Mouse (Mus musculus) midbrain, embryonic 15.5 days (tissue): ENCODE measurements around the gene Gab1. TPM values are rescaled to one million over a fixed set of nuclear protein-coding genes. Genes with fewer than 3 reads are reported as not detected.

Experiments
- ATAC-seq: fragments of 200-750 bp; cut with Nextera tagmentation; replicated peaks from 2 replicates; pipeline ENCODE4 v1.8.0; 2017; ENCODE audit warnings: moderate TSS enrichment
- H3K27ac ChIP-seq: fragments of 300-500 bp; sonication (generic); 2 replicates; pipeline ENCODE4 v1.5.1; 2015; ENCODE audit warnings: mild to moderate bottlenecking, inconsistent platforms
- H3K27me3 ChIP-seq: fragments of 300-500 bp; sonication (generic); replicated peaks from 2 replicates; pipeline ENCODE4 v1.6.1; 2015; ENCODE audit warnings: inconsistent platforms
- H3K36me3 ChIP-seq: fragments of 300-500 bp; sonication (generic); replicated peaks from 2 replicates; pipeline ENCODE4 v1.6.1; 2015; ENCODE audit warnings: inconsistent platforms
- H3K4me1 ChIP-seq: fragments of 300-500 bp; sonication (generic); 2 replicates; pipeline ENCODE4 v1.6.1; 2015; ENCODE audit warnings: inconsistent platforms
- H3K4me2 ChIP-seq: fragments of 300-500 bp; sonication (generic); 2 replicates; pipeline ENCODE4 v1.6.1; 2015; ENCODE audit warnings: inconsistent platforms, mild to moderate bottlenecking, moderate library complexity
- H3K4me3 ChIP-seq: fragments of 300-500 bp; sonication (generic); 2 replicates; pipeline ENCODE4 v1.5.1; 2015; ENCODE audit warnings: mild to moderate bottlenecking, inconsistent platforms
- H3K9ac ChIP-seq: fragments of 300-500 bp; sonication (generic); 2 replicates; pipeline ENCODE4 v1.6.1; 2015; ENCODE audit warnings: mild to moderate bottlenecking, inconsistent platforms
- H3K9me3 ChIP-seq: fragments of 300-500 bp; sonication (generic); 2 replicates; pipeline ENCODE4 v1.6.1; 2016; ENCODE audit warnings: inconsistent platforms
- WGBS: fragments of 180-500 bp; shearing (Covaris S2); methylation state at CpG from one replicate; pipeline ENCODE4 v1.1.7; 2015; ENCODE audit warnings: mixed read lengths; 5-methylcytosine and 5-hydroxymethylcytosine counted together
- polyA plus RNA-seq: library from polyadenylated mRNA; unstranded; fragments of >200 nt; fragmentation: Nextera tagmentation; extraction: Ambion mirVana; gene quantifications from 2 replicates; pipeline ENCODE4 v1.2.1, GENCODE M21; 2015

Gene Gab1
- polyA plus RNA-seq, 1 experiment from 2014 or later: 8.6 TPM

DNA sequence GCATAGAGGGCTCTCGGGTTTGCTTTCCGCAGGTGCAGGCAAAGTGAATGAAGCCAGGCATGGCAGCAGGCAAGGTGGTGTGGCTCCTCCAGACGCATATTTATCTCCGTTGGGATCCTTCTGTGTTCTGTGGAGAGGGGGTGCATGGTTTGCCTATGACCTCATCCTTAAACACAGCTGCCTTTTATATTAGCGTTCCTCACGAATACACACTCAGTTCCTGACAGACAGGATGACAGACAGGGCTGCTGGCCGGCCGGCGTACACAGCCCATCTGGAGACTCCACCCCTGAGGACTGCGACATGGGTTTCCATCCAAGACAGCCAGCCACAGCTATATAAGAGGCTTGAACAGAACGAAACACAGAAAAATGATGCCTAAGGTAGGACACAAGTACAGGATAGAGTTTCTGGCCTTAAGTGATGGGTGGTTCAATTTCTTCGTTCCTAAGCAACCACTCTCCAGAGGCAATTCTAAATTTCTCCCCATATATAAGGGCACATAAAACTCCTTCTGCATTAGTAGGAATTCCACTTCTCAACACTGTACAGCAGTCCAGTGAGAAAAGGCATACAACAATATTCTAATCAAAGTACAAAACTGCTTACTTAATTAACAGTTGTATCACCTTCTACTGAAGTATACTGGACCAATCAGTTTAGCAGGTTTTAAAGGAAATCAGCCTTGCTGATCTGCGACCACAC is 66.1 kb downstream of the Gab1 start:
- ATAC-seq: peak; percentile 55; the same call in 1 of the 2 replicates
- Histone ChIP-seq H3K9ac (no peak overlapping the region), H3K9me3 (no peaks in the 10 kb centered on the region), H3K27ac (0 out of 2 replicates have a peak overlapping the region, but pooled peaks have one; percentile 11), H3K4me1 (peaks cover 12% of the 10 kb centered on the region), H3K36me3 (no peaks in the 10 kb centered on the region), H3K4me3 (no peak overlapping the region), H3K27me3 (no peaks in the 10 kb centered on the region), H3K4me2 (no peak overlapping the region)
- 52% methylated on average over 13 of the region's 13 CpGs for WGBS

- Histone ChIP-seq H3K9me3 (no peaks in the 10 kb centered on the region), H3K27ac (no peak overlapping the region), H3K4me2 (no peak overlapping the region), H3K4me3 (no peak overlapping the region), H3K27me3 (no peaks in the 10 kb centered on the region), H3K9ac (no peak overlapping the region), H3K4me1 (peaks cover 14% of the 10 kb centered on the region), H3K36me3 (no peaks in the 10 kb centered on the region)
- no peak for ATAC-seq
- WGBS: 89% methylated on average over 5 of the region's 5 CpGs
Observed at GRCm38 (mm10) chr8:80813439-80813838, 66.9 kb downstream of the Gab1 start.

DNA sequence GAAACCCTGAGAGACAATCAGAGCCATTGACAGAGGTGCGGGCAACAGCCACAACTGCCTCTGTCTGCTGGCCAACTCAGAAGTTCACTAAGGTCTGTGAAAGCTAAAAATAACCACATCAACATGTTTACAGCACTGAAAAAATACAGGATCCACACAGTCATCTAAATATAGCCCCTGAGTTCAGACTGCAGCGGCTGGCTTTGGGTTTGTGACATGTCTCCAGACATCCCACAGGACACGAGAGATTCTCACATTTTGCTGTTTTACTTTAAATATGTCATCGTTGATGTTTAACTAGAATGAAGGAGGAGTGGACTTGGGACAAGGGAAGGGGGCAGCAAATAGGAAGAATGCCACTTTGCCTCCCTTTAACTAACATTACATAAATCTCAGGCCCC is 68.7 kb downstream of the Gab1 start:
- 88% methylated on average over 4 of the region's 4 CpGs for WGBS
- Histone ChIP-seq H3K9ac (no peak overlapping the region), H3K4me1 (peaks cover 24% of the 10 kb centered on the region), H3K4me3 (no peak overlapping the region), H3K9me3 (no peaks in the 10 kb centered on the region), H3K36me3 (no peaks in the 10 kb centered on the region), H3K27ac (no peak overlapping the region), H3K27me3 (no peaks in the 10 kb centered on the region), H3K4me2 (no peak overlapping the region)
- ATAC-seq: no peak

DNA sequence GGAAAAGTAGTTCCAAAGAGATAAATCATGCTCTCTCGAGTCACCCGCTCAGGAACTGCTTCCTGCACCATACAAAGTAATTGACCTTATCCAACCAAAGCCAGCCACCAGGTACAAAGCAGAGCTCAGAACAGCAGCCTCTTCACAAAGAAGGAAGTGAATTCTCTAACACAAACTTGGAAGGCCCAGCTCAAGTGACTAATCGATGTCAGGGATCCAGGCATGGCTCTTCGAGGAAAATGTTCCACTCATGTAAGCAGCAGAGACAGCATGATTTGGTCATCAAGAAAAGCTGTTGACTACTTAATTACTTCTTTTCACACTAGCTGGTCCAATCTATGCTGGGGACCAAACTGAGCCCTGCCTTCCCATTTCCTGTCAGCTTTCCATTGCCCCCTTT is 69.4 kb downstream of the Gab1 start:
- no peak for ATAC-seq
- 86% methylated on average over 4 of the region's 4 CpGs for WGBS

GRCm38 (mm10) chr8:80810442-80810841 is 69.9 kb downstream of the Gab1 start:
- no peak for ATAC-seq
- Histone ChIP-seq H3K36me3 (no peaks in the 10 kb centered on the region), H3K27ac (no peak overlapping the region), H3K9ac (no peak overlapping the region), H3K4me3 (no peak overlapping the region), H3K27me3 (no peaks in the 10 kb centered on the region), H3K4me1 (peaks cover 23% of the 10 kb centered on the region), H3K9me3 (no peaks in the 10 kb centered on the region), H3K4me2 (no peak overlapping the region)
- 94% methylated on average over 5 of the region's 5 CpGs for WGBS

More for the DNA sequence above, 69.4 kb downstream of the Gab1 start:
- H3K36me3 ChIP-seq: no peaks in the 10 kb centered on the region
- no peak overlapping the region for H3K4me3 ChIP-seq
- peaks cover 24% of the 10 kb centered on the region for H3K4me1 ChIP-seq
- H3K9me3 ChIP-seq: no peaks in the 10 kb centered on the region
- H3K4me2 ChIP-seq: no peak overlapping the region
- H3K27me3 ChIP-seq: no peaks in the 10 kb centered on the region
- H3K27ac ChIP-seq: no peak overlapping the region
- no peak overlapping the region for H3K9ac ChIP-seq

- Histone ChIP-seq H3K9me3 (no peaks in the 10 kb centered on the region), H3K27me3 (no peaks in the 10 kb centered on the region), H3K4me3 (no peak overlapping the region), H3K9ac (no peak overlapping the region), H3K4me2 (0 out of 2 replicates have a peak overlapping the region, but pooled peaks have one; percentile 8), H3K36me3 (no peaks in the 10 kb centered on the region), H3K27ac (peak overlapping the region; percentile 45), H3K4me1 (peaks cover 12% of the 10 kb centered on the region; the same call in 1 of the 2 replicates)
- ATAC-seq: 0 out of 2 replicates have a peak, but pooled peaks have one; percentile 43
- WGBS: 24% methylated on average over 13 of the region's 13 CpGs
Observed at GRCm38 (mm10) chr8:80807807-80808505, 72.4 kb downstream of the Gab1 start.

DNA sequence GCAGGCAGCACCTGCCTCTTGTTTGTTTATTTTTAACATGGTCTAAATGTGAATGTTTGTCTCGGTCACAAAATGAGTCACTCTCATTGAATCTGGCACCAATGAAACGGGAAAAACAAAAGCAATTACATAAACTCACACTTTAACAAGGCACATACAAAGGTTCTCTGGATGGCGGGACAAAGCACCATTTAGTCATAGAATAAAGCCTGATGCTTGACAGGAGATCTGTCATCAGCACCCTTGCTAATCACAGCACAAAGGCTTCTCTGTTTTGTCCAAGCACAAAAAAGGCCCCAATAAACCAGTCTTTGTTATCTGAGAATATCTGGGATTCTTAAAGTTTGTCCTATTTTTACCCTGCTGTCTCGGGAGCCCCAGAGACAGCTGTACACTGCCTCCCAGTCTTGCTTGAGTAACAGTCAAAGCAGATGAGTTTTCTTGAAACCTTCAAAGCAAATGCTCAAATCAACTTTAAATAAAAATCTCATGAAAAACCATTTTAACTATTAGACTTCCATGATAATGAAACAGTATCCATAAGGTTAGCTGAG is 76.2 kb downstream of the Gab1 start:
- no peak overlapping the region for H3K9ac ChIP-seq
- no peak overlapping the region for H3K4me3 ChIP-seq
- 37% methylated on average over 4 of the region's 4 CpGs for WGBS
- H3K4me1 ChIP-seq: peaks cover 12% of the 10 kb centered on the region; the same call in 1 of the 2 replicates
- no peaks in the 10 kb centered on the region for H3K27me3 ChIP-seq
- no peaks in the 10 kb centered on the region for H3K36me3 ChIP-seq
- no peak for ATAC-seq
- H3K4me2 ChIP-seq: no peak overlapping the region
- H3K9me3 ChIP-seq: no peaks in the 10 kb centered on the region
- 0 out of 2 replicates have a peak overlapping the region, but pooled peaks have one; percentile 4 for H3K27ac ChIP-seq

GRCm38 (mm10) chr8:80798778-80799177 is 81.5 kb downstream of the Gab1 start:
- Histone ChIP-seq H3K27ac (no peak overlapping the region), H3K4me3 (no peak overlapping the region), H3K27me3 (no peaks in the 10 kb centered on the region), H3K36me3 (no peaks in the 10 kb centered on the region), H3K4me1 (no peaks in the 10 kb centered on the region), H3K9me3 (no peaks in the 10 kb centered on the region), H3K4me2 (no peak overlapping the region), H3K9ac (no peak overlapping the region)
- WGBS: 90% methylated on average over 3 of the region's 3 CpGs
- no peak for ATAC-seq

DNA sequence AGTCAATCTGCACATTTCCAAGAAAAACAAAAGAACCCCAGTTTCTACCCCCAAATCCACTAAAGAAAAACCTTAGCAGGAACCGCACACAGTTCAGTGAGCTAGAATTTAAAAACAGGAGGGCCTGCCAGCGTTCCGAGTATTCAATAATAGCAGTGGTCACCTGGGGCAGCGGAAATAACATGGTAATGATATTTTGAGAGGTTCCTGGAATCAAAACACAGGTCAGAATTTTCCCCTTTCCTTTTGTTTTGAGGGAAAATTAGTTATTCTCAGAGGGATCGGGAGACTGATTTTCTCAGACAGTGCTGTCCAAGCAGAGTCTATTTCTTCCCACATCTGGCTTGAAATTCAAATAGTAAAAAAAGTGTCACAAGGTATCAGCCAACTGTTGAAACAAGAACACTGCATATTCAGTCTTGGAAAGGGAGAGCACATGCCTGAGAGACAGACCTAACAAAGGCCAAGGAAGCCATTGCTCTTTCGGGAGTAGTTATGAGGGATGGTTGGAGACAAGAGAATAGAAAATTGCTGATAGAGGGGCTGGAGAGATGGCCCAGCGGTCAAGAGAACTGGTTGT is 82.0 kb downstream of the Gab1 start:
- H3K4me3 ChIP-seq: no peak overlapping the region
- no peaks in the 10 kb centered on the region for H3K9me3 ChIP-seq
- H3K27ac ChIP-seq: no peak overlapping the region
- H3K27me3 ChIP-seq: no peaks in the 10 kb centered on the region
- H3K4me2 ChIP-seq: no peak overlapping the region
- 93% methylated on average over 7 of the region's 7 CpGs for WGBS
- no peaks in the 10 kb centered on the region for H3K36me3 ChIP-seq
- no peaks in the 10 kb centered on the region for H3K4me1 ChIP-seq
- ATAC-seq: no peak
- no peak overlapping the region for H3K9ac ChIP-seq

- WGBS: 67% methylated on average over 4 of the region's 4 CpGs
- H3K4me2 ChIP-seq: no peak overlapping the region
- ATAC-seq: no peak
- H3K4me3 ChIP-seq: no peak overlapping the region
- no peaks in the 10 kb centered on the region for H3K9me3 ChIP-seq
- H3K36me3 ChIP-seq: no peaks in the 10 kb centered on the region
- H3K9ac ChIP-seq: no peak overlapping the region
- no peaks in the 10 kb centered on the region for H3K27me3 ChIP-seq
- no peak overlapping the region for H3K27ac ChIP-seq
- H3K4me1 ChIP-seq: no peaks in the 10 kb centered on the region
Observed at GRCm38 (mm10) chr8:80796070-80796469, 84.2 kb downstream of the Gab1 start.

DNA sequence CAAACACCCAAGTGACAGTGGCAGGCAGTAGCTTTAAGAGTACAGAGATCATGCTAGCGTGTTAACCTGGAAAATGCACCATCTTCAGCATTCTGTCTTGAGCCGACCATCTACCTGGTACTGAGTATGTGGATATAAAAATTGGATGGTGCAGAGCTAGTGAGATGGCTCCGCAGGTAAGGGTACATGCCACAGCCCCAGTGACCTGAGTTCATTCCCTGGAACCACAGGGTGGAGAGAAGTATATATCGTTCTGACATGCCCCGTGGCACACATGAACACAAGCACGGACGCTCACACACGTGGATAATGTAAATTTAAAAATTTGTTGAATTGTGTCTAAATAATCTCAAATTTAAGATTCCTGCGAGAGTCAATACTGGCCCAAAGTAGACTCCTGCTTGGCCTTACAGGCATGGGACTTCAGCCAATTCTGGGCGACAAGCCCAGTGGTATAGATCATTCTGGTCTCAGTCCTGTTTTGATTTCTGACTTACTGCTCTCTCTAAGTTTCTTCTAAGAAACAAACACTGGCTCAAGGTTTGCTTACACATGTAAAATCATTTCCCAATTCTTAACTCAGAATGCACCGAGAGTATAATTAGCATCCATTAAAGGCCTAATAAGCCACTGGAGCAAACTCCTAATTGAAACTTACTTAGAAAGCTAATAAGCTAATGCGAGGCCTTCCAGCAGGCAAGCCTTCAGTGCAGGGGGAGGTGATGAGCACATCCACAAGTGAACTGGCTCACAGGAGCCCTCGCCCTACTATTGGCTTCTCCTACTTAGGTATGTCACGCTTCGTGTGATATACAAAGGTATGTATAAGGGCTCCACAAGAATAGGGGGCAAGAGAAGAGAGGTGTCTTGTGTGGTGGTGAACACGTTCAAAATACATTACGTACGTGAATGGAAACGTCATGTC is 85.5 kb downstream of the Gab1 start:
- no peak overlapping the region for H3K4me3 ChIP-seq
- no peak overlapping the region for H3K9ac ChIP-seq
- no peak overlapping the region for H3K4me2 ChIP-seq
- H3K36me3 ChIP-seq: no peaks in the 10 kb centered on the region
- no peaks in the 10 kb centered on the region for H3K4me1 ChIP-seq
- H3K27me3 ChIP-seq: no peaks in the 10 kb centered on the region
- no peak overlapping the region for H3K27ac ChIP-seq
- no peaks in the 10 kb centered on the region for H3K9me3 ChIP-seq
- no peak for ATAC-seq
- WGBS: 90% methylated on average over 19 of the region's 19 CpGs
